Mouse (Mus musculus): Measurements from ENCODE around the gene Tspan18.

DNA sequence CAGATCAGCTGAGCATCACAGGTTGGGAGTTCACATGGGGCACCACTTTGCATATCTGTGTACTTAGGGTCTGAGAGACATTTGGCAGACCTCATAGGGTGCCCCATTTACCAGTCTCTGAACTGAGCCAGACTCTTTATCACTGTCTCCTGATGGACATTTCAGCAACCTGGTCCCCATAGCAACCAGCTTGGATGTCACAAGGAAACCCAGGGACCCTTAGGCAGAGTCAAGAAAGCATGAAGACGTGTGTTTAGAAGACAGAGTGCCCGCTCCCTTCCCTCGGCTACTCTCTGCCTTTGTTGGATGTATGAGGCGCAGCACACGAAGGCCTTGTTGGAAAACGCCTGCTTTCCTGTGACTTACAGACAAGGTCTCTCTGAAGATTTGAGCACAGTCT lies 168.0 kb downstream of the Tspan18 start:
- TF ChIP-seq ZC3H11A (IDR thresholded peaks at IDR 0.05; ENCODE audit: borderline replicate concordance, low read depth, low read length) (no peak), ZNF384 (IDR thresholded peaks at IDR 0.05; ENCODE audit: low read depth, low read length) (no peak), CHD2 (IDR thresholded peaks at IDR 0.05; ENCODE audit: low read depth, low read length) (no peak), HCFC1 (IDR thresholded peaks at IDR 0.05; ENCODE audit: borderline replicate concordance, insufficient read depth, low read length) (no peak)
